Mouse (Mus musculus): ENCODE results near the gene Rhox3a.
"Not testable (repeated sequence)": the region's sequence is repeated elsewhere in the genome, so short reads cannot be mapped to it uniquely, and the experiment has no call there.

The Rhox3a gene

DNA sequence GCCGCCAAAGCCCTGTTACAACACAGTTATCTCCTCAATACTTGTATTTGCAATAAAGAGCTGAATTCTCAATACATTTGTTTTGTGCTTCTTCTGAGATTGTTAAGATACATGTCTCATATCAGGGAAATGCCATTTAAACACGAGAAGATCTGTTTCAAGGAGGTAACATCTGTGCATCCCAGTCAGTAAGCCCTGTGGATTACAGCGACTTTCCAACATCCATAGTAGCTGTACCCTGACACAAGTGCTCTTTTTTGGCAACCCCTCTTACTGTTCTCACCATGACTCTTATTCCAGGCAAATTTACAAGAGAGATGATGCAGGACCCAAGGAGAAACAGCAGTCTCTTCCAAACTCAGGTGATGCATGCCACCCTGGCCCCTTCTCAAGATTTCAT, at the start of gene Rhox3a:
Gene Rhox3a, plus strand, starts transcription at position 301 of the 400 bp plus-strand sequence.
- not testable (repeated sequence) for DNase-seq (ENCODE audit: low spot score)

DNA sequence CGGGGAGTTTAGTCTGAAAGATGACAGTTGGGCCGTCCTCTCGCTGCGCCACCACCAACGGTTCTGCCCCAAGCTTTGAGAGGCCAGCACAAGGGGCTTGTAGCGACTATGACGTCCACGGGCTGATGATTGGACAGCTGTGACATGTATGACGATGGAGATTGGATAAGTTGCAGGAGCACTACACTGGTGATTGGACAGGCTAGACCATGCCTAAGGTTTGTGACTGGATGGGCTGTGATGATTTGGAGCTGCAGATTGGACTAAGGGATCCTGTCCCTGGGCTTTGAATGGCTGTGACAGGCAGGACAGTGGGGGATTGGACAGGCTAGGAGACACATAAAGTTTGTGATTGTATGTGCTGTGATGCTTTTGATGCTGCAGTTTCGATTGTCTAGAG, 38.8 kb upstream of the Rhox3a start, which contains the start of gene Gm9:
Gene Gm9, minus strand, starts transcription at position 101 of the 400 bp plus-strand sequence.
- no peak for DNase-seq (ENCODE audit: low spot score)

DNA sequence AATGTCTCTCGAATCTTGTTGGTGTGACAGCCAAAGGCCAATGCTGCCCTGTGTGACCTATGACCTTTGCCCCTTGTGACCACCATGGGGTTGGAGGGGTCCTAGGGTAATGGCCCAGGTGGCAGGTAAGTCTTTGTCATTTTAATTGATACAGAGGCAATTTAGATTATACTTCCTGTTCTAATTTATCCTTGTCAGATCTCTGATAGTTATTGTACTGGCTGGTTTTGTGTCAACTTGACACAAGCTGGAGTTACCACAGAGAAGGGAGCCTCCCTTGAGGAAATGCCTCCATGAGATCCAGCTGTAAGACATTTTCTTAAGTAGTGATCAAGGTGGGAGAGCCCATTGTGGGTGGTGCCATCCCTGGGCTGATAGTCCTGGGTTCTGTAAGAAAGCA, 27.6 kb upstream of the Rhox3a start, which contains the start of gene Rhox1:
Gene Rhox1, minus strand, starts transcription at position 101 of the 400 bp plus-strand sequence.
- DNase-seq (ENCODE audit: low spot score): not testable (repeated sequence)

DNA sequence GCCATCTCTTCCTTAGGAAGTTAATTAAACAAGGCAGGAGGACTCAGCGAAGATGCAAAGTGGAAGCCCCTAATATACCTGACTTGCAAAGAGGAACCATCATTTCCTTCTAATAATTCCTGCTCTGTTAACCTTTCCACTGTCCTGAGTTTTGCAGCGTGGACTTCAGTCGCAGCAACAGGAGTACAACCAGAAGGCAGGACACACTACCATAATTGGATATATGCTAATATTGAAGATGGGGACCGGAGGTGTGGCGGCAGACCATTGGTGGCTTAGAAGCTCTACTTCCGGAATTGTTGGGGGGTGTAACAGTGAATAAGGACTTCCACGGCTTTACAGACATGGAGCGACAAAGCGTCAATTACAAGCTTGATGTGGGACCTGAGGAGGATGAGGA, 5.0 kb upstream of the Rhox3a start, which contains the start of gene Rhox2a:
Gene Rhox2a, plus strand, starts transcription at position 301 of the 400 bp plus-strand sequence.
- not testable (repeated sequence) for DNase-seq (ENCODE audit: low spot score)

DNA sequence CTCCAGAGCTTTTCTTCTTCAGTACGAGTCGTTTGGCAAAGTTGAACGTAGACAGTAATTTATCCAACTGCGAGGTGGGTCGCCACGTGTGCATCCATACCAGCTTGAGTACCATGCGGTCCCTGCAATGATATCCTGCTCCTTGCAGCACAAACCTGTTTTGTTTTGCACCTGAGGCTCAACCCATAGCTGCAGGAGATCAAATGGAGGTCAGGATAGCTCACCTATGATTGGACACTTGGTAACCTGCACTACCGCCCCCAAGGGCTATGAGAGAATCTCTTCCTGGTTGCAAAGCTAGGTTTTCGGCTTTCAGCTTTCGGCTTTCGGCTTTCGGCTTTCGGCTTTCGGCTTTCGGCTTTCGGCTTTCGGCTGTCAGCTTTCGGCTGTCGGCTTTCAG, 15.3 kb downstream of the Rhox3a start, which contains the start of gene Rhox4a:
Gene Rhox4a, plus strand, starts transcription at position 301 of the 400 bp plus-strand sequence.
- DNase-seq (ENCODE audit: low spot score): not testable (repeated sequence)

Data from testis, postnatal 10 days (tissue).